Mouse (Mus musculus) testis, postnatal 10 days (tissue): ENCODE measurements around the gene 1110017D15Rik.

Source experiments
- DNase-seq: peaks from one replicate; pipeline ENCODE4 v3.0.0; 2021; ENCODE audit warnings: low spot score

1110017D15Rik gene

DNA sequence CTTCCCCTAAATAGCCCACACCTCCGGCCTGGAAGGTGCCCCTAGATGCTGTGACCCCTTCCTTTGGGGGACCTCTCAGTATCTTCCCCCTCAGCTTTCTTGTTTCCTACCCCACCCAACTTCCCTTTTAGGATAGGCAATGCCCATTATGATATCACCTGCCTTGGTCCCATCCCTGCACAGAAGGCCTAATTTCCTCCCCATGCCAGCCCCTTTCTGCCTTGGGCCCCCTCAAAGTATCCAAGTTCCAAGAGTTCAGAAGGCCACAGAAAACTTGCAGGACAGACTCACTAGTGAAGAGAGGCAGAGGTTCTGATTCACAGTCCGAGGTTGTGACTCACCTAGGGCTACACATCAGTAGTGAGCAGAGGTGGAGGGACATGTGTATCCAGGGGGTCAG lies at the start of gene 1110017D15Rik:
TSS of gene 1110017D15Rik (minus strand) at position 101 of the 400 bp plus-strand sequence.
- no peak for DNase-seq

DNA sequence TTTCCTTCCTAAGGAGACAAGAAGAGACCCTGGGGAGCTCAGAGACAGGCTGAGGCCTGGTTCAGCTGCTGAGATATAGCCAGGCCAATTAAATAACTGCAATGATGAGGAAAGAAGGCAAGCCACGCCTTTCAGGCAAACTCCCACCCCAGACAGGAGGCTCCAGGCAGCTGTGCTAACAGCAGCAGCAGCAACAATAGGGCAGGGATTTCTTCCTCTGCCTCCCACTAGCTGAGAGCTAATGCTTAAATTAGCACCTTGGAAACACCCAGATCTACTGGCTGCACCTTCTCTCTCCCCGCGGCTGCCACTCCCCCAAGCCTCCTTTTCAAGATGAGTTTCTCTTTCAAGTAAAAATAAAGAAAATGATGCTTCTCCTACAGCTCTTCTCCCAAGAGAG lies 49.0 kb upstream of the 1110017D15Rik start:
- no peak for DNase-seq

DNA sequence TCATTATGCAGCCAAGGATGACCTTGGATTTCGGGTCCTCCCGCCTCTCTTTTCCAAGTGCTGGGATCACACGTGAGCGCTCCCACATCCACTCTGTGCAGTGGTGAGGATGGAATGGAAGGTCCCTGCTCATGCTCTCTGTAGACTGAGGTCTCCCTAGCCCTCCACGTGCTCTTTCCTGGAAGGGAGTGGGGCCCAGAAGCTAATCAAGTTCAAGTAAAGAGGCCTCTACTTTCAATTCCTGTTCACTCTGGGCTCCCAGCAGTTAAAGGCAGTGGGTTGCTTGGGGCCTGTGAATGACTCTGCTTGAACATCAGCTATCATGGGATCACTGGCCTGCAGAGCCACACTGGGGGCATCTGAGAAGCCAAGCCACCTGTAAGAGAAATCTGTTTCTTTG lies 46.2 kb upstream of the 1110017D15Rik start:
- DNase-seq: no peak

DNA sequence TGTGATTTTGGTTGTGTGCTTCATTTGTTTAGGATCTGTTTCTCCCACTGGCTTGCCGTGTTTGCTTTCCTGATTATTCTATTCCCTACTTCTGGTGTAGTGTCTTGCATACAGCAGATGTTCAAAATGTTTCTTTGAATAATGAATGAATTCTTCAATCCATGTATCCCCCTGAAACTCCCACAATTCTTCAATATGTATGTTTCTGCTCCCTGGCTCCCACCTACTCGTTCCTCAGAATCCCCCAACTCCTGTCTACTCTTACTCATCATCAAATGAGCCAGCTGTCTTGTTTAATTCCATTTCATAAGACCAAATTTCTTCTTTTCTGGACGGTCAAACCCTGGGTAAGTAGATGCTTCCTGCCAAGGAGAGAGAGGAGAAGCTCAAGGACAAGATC lies 40.0 kb upstream of the 1110017D15Rik start:
- DNase-seq: no peak

DNA sequence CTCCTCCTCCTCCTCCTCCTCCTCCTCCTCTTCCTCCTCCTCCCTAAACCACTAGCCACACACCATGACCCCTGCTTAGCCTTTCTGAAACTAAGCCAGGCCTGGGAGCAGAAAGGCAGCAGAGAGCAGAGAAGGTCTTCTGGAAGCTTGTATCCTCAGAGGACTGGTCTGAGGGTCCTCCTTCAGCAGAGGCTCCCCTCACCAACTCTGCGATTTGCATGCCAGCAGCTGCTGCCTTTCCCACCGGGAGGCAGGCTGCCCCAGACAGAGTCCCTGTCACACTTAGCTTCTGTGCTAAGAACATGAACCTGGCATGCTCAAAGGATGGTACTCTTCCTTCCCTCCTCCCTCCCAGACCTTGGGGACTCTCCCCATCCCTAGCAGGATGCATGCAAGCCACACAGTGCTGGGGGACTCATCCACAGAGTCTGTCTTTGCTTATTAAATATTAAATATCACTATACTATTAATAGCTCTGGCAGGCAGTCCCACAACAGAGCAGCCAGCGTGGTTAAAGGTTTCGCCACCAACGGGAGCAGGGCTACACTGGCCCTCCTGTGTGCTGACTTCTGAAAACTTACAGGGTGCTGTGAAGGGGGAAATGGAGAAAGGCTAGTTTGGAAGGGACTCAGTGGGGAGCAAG lies 39.3 kb upstream of the 1110017D15Rik start:
- no peak for DNase-seq

DNA sequence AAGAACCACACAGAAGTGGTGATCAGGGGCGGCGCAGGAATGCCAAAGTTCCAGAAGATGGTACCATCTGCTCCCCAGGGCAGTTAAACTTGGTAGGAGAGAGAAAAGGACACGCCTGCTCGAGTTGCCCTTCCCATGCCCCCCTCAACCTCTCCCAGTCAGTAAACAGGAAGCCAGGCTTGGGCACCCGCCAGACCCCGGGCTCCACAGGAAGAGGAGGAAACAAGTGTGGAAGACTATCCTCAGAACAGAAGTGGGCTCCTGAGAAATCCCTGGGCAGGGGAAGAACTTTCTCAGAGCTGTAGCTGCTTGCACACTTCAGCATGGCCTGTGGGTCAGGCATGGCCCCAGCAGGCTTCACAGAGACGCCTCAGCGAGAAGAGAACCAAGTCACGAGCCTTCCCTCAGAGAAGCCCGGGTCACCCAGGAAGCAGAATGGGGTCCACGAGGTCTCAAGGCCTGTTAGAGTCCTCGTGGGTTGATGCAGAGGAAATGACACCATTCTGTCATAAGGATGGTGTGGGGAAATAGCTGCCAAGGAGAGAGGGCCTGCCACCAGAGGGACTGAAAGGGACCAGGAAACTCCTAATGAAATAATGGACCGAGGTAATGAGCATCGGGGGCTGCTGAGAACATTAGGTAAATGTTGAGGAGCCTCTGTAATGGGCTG lies 38.0 kb upstream of the 1110017D15Rik start:
- peak; percentile 53 for DNase-seq

DNA sequence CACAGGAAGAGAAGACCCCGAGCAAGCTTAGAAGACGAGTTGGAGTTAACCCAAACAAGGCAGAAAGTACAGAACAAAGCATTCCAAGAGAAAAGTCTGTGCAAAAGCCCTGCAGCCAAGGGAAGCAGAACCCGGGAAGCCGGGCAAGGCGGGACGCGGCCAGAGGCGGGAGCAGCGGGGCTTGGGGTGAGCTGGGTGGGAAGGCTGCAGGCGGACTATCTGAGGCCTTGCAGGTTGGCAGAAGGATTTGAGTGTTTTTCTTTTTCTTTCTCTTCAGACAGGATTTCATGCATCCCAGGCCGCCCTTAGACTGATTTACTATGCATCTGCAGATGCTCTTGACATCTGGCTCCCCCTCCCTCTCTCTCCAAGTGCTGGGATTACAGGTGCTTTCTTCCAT lies 36.0 kb upstream of the 1110017D15Rik start:
- DNase-seq: no peak

DNA sequence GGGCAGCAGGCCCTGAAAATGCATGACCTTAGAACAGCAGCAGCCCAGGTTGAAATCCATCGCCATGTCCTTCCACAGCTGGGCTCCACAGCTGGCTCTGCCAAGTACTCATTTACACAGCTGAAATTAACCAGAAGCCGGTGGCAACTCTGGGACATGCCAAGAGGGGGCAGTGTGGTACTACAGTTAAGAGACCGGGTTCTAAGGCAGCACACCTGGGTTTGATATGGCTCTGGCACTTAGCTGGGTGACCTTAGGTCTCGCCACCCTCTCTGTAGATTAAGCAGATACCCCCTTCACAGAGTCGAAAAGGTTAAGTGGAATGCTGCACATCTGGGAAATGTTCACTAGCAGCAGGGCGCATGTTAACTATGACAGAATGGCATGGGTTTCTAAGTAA lies 35.4 kb upstream of the 1110017D15Rik start:
- DNase-seq: peak; percentile 77

DNA sequence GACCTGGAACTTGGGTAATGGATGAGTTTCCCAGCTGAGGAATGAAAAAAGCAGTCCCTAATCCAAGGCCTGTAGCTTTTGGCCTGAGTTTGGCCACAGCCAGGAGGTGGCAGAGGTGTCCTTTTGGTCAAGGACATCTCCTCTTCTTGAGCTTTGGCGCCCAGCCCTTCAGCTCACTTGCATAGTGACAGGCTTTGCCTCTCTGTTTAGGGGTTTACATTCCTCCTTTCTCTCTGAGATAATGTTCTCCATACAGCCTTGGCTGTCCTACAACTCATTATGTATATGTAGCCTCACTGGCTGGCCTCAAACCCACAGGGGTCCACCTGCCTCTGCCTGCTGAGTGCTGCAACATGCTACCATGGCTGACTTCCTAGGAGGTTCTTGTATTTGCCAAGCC lies 30.0 kb upstream of the 1110017D15Rik start:
- no peak for DNase-seq

DNA sequence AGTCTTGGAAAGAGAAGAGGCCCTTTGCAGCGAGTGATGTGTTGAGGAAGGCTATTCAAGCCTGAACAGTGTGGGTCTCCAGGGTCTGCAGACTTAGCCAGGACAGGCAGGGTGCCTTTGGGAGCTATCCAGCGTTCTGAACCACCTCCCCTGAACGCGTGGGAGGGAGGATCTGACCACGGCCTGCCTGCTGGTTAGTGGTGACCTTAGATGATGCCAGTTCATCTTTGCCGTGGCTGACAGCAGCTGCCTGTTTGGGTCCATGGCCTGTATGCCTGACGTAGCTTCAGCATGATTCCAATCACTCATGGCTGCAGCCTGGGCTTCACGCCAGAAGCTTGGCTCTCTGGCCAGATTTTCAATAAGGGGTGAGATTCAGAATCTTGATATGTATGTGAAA lies 28.9 kb upstream of the 1110017D15Rik start:
- DNase-seq: peak; percentile 67

DNA sequence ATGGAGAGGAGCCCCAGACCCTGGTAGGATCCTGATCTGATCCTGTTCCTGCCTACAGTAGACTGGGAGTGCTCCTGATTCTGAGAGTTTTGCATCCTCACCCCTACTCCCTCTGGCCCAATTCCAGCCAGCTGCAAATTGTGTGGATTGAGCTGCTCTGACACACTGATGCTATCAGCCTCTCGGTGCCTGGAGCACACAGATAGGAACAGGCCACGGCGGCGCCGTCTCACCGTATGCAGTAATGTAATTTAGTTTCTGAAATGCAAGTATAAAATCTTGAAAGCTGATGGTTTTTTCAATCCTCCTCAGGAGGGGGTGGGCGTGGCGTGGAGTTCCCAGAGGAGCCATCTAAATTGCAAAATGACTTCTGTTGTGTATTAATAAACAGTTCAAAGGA lies 25.0 kb upstream of the 1110017D15Rik start:
- DNase-seq: no peak

DNA sequence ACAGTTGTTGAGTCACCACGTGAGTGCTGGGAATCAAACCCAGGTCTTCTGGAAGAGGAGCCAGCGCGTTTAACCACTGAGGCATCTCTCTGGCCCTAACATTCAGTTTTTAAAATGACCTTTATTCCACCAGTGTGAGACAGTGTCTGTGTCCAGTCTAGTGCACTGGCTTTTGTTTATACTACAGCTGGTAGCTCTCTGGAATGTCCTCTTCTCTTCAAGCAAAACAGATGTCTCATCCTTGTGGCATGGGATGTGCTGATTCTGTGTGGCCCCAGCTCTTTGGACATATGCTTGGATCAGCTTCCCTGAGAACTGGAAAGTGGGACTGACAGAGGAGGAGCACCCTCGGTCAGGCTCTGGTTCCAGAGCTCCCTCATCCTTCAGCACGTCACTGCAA lies 17.7 kb upstream of the 1110017D15Rik start:
- DNase-seq: no peak

DNA sequence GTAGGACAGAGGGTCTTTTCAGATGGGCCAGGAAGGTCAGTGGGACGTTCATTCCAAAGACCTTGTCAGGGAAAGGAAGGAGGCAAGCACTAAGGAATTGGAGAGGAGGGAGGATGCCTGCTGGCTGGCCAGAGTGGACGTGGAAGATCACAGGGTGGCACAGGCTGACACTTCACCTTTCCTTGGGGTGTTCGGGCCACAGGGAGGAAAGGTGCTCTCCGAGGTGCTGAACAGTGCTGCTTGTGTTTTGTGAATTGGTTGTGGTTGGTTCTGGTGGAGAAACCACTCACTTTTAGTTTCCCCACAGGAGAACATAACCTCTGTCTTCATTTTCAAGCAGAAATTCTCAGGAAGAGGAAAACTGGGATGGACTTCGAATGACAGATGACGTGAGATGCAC lies 15.3 kb upstream of the 1110017D15Rik start:
- DNase-seq: peak; percentile 74

DNA sequence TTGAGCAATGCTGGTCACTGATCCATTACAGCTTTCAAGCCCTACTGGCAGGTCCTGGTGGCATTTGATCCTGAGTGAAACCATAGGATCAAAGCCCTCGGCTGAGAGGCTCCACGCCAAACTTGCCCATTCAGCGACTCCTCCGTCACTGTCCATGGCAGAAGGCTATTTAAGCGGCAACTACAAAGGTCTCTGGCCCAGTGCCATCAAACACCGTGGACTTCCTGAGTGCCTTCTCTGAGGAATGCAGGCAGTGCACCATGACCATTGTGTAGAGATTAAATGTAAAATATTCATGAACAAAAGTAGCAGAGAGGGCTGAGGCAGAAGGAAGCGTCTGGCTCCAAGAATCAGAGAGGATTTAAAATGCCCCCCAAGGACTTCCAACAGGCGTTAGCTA lies 10.9 kb upstream of the 1110017D15Rik start:
- no peak for DNase-seq

DNA sequence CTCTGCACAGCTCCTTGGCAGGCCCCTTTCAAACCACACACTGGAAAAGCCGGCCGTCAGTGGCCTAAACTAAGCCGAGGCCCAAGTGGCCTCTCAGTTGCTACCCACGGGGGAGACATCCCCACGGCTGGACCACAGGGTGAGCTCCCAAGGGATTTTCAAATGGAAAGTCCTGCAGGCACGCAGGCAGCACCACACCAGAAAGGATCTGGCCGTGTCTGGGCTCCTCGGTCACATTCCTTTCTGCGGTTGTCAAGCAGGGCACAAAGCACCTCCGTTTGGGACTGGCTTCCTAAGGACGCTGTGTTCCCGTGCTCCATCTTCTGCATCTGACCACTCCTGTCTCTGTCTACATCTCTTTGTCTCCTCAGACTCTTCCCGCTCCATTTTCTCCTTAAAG lies 9.9 kb upstream of the 1110017D15Rik start:
- DNase-seq: no peak

DNA sequence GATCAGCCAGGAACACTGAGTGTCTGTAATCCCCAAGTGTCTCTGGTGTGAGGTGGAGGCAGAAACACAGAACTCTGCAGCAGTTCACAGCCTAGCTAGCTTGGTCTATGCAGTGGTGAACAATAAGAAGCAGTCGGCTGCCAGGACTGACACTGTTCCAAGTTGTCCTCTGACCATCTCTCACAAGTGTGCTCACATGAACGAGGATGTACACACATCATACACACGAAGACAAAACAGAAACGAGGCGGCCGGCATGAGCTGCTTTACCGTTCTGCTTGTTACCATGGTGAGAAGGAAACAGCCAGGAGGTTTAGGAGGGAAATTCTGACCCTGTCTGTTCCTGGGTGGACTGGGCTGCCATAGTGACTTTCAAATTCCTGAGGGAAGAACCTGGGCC lies 9.4 kb upstream of the 1110017D15Rik start:
- no peak for DNase-seq

DNA sequence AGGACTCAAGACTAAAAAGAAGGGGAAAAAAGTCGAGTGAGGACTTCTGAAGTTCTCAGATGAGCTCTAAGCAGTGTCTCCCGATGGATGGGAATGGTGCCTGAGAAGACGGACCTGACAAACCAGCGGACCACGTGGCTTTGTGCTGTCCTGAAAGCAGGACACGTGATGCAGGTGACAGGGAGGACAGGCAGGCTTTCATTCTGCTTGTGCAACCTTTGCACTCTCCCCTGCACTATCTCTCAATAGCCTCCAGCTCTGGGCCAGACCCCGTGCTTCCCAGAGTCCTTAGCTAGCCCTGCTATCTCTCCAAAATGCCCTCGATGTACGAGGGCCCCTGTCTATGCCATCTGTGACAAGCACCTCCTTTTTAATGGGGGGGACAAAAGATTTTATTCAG lies 7.7 kb upstream of the 1110017D15Rik start:
- DNase-seq: no peak

DNA sequence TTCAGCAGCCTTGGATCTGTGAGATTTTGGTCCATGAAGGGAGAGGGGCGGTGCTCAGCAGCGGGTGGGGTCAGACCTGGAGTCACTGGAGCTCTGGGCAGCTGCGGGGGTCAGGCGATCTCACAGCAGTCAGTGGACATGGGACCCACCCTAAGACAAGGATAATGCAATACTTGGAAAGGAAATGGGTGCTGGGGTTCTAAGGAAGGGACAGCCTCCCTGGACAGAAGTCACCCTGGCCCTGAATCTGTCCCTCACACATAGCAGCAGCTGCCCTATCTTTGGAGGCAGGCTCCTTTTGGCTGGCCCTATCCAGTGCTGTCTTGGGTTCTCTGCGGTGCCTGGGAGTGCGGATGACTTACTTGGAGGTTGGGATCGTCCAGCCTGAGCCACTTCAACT lies 6.7 kb upstream of the 1110017D15Rik start:
- DNase-seq: no peak

DNA sequence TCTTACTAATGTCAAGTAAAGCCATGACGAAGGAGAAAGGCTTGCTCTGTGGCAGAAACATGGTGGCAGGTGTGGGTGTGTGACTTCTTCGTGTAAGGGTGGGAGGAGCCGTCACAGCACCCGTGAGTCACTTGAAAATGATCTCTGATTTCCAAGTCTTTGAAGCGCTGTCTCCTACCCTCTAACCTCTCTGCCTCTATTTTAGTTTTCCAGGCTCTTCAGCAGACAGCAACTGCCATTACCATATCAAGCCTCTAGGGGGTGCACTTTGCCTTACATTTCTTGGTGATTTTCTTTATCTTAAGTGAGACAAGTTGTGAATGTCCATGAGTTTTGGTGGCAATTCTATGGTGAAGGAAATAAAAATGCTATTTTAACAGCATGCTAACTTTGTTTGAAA lies 5.7 kb upstream of the 1110017D15Rik start:
- DNase-seq: no peak

DNA sequence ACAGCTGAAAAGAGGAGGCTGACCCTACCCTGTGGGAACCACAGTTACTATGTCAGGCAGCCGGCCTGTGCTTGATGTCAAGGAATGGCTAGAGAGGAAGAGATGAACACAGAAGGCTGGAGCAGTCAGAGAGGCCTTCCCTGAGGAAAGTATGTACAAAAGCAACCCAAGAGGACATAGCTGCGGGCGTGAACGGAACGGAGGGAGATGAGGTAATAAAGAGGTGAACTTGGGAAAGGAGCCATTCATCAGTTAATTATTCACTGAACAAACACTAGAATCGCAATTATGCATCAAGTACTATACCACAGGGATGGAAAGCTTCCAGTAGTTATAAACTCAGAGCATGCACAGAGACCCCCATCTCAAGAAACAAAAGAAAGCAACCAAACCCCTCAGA lies 5.0 kb upstream of the 1110017D15Rik start:
- no peak for DNase-seq

DNA sequence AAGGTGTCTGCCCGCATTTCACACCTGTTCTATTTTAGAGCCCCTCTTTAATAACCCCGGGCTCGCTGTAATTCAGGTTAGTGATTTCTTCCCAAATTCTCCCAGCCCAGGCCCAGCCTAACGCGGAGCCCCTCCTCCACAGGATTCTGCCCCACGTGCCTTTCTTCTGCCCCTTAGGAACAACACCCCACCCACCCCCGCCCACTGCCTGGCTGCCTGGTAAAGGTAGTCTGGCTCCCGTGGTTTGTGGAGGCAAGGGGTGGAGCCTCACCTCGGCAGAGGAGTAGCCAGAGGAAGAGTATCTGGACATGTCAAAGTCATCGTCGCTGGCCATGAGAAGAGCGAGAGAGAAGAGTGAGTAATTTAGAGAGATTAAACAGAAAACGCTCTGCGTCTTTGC lies 3.5 kb upstream of the 1110017D15Rik start:
- no peak for DNase-seq

DNA sequence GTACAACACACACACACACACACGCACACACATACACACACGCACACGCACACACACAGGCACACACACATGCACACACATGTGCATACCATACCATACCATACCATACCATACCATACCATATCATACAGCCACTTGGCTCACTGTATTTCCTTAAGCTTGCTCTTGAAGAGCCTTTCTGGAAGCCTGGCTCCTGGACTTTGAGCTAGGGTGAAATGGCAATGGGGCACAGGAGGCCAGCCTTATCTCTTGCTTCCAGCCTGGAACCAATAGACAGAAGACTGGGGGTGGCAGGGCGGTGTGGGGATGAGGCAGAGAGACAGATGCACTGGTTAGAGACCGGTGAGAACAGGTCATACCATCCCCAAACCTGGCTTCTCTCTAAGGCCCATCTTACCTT lies 2.1 kb upstream of the 1110017D15Rik start:
- no peak for DNase-seq

DNA sequence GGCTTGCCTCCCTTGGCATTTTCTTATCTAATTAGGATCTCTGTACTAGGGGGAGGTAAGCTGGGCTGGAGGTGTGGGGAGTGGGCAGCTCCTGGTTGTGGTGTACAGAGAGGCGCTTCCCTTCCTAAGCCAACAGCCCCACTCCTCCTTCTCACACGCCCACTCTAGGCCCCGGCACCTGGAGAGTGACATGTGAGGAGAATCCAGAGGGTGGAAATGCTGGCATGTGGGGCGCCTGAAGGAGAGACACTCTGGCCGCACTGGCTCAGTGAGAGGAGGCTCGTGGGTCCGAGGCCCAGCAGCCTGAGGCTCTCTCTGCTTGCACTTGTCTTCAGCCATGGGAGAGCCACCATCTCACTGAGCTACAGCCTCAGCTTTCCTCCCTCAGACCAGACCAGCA lies 1.2 kb upstream of the 1110017D15Rik start:
- DNase-seq: no peak

DNA sequence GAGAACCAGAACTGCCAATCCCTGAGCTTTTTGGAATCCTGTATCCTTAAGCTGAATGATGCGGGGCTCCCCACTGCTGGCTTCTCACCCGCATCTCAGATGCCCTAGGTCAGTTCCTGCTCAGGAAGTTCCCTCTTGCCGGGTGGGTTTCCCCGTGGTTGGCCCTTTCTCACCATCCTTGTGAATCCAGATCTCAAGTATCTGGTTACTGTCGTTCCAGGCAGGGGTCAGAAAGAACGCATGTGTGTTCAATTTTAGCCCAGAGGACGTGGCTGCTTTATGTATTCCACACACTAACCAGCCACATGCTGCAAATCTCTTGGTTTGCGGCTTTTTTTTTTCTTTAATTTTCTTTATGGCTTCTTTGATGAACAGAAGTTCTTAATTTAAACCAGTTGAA lies 3.4 kb downstream of the 1110017D15Rik start:
- DNase-seq: no peak
